Mouse (Mus musculus): ENCODE measurements around the gene Hgd. TPM values are rescaled to one million over a fixed set of nuclear protein-coding genes. Genes with fewer than 3 reads are reported as not detected.

Gene Hgd
- polyA plus RNA-seq, 1 experiment from 2014 or later, result 0.53 TPM

DNA sequence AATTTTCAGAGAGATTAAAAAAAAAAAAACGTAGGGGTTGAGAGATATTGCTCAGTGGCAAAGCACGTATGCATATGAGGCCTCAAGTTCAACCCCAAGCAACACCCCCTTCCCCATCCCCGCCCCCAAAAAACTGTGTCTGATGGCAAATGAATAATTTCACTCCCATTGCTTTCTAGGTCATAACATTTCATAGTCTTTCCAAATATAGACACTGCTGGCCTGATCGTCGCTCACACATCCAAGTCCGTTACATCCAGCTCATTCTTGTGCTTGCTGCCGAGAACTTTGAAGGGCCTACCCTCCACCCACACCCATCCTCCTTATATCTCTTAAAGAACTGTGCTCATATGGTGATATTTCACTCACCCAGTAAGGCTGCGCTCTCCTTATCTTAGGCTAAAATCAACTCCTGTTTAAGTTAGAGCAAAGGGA lies 5.2 kb downstream of the Hgd start:
- Histone ChIP-seq H3K27ac (ENCODE audit: low read depth, low read length) (no peak overlapping the region), H3K9me3 (ENCODE audit: control insufficient read depth, low read length) (no peaks in the 10 kb centered on the region), H3K9ac (ENCODE audit: low read depth, low read length) (no peak overlapping the region), H3K4me3 (ENCODE audit: low read length) (no peak overlapping the region), H3K4me2 (replicated peaks; ENCODE audit: low read depth, low read length) (no peak overlapping the region), H3K4me1 (ENCODE audit: control insufficient read depth, insufficient read depth, low read length) (0 out of 2 replicates have a peak, but pooled peaks cover 5% of the 10 kb centered on the region), H3K36me3 (ENCODE audit: control insufficient read depth, insufficient read depth, low read length) (no peaks in the 10 kb centered on the region), H3K27me3 (ENCODE audit: control insufficient read depth, insufficient read depth, low read length) (no peaks in the 10 kb centered on the region)
- 70% methylated on average over 8 of the region's 8 CpGs for WGBS
- 0 out of 2 replicates have a peak, but pooled peaks have one; percentile 16 for ATAC-seq (ENCODE audit: low FRiP score, low TSS enrichment)

DNA sequence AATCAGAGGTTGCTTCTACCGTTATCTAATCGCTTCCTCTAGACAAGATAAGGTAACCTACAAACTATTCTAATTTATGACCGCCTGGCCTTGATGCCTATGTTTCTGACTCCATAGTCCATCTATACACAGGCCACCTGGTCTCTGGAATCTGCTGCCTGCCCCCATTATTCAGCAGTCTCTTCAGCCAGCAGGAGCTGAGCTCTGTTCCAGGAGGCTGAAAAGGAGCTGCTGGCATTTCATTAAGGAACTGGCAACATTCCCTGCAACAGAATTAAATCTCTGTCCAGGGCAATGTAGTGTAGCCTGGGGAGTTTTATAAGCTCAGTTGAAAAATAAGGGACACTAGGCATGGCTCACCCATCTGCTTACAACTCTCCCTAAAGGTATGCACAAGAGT lies 11.0 kb downstream of the Hgd start:
- no peak overlapping the region for H3K4me2 ChIP-seq (replicated peaks; ENCODE audit: low read depth, low read length)
- H3K27ac ChIP-seq (ENCODE audit: low read depth, low read length), result no peak overlapping the region
- H3K36me3 ChIP-seq (ENCODE audit: control insufficient read depth, insufficient read depth, low read length), result no peaks in the 10 kb centered on the region
- H3K27me3 ChIP-seq (ENCODE audit: control insufficient read depth, insufficient read depth, low read length), result no peaks in the 10 kb centered on the region
- no peaks in the 10 kb centered on the region for H3K9me3 ChIP-seq (ENCODE audit: control insufficient read depth, low read length)
- no peak overlapping the region for H3K4me3 ChIP-seq (ENCODE audit: low read length)
- 84% methylated on average over 3 of the region's 3 CpGs for WGBS
- no peaks in the 10 kb centered on the region for H3K4me1 ChIP-seq (ENCODE audit: control insufficient read depth, insufficient read depth, low read length)
- no peak overlapping the region for H3K9ac ChIP-seq (ENCODE audit: low read depth, low read length)
- no peak for ATAC-seq (ENCODE audit: low FRiP score, low TSS enrichment)

DNA sequence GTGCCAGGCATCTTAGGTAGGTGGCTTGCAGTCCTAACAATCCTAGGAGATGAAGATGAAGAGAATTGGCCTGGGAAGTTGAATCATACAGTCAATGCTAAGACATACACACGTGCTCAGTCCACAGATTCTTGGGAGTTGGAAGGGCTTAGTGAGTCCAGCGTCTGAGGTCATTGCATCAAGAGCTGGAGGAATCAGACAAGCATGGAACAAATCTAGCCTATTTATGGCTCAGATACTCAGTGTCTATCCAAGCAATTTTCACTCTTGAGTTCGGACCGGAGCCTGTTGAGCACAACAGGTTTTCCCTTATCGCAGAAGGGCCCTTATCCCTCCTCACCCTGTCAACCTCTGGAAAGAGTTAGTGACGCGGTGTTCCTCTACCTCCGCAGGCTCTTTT lies 11.6 kb downstream of the Hgd start:
- Histone ChIP-seq H3K36me3 (ENCODE audit: control insufficient read depth, insufficient read depth, low read length) (no peaks in the 10 kb centered on the region), H3K27ac (ENCODE audit: low read depth, low read length) (no peak overlapping the region), H3K4me2 (replicated peaks; ENCODE audit: low read depth, low read length) (no peak overlapping the region), H3K9me3 (ENCODE audit: control insufficient read depth, low read length) (no peaks in the 10 kb centered on the region), H3K27me3 (ENCODE audit: control insufficient read depth, insufficient read depth, low read length) (no peaks in the 10 kb centered on the region), H3K4me3 (ENCODE audit: low read length) (no peak overlapping the region), H3K4me1 (ENCODE audit: control insufficient read depth, insufficient read depth, low read length) (no peaks in the 10 kb centered on the region), H3K9ac (ENCODE audit: low read depth, low read length) (no peak overlapping the region)
- 90% methylated on average over 8 of the region's 8 CpGs for WGBS
- ATAC-seq (ENCODE audit: low FRiP score, low TSS enrichment), result no peak

DNA sequence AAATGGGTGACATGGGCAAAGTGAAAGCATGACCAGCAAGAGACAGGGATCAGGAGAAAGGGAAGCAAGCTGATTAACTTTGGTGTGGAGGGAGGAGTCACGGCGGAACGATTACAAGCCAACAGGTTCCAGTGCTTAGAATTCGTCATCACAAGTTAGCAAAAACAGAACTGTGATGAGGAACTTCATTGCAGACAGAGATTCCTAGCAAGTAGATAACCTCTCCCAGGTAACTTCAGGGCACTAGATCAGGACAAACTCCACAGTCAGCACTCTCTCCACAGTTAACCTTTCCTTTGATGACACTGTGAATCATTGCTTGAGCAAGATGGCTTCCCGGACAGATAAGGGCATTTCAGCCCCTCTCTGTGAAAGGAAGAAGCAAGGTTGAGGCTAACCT lies 17.5 kb downstream of the Hgd start:
- H3K4me3 ChIP-seq (ENCODE audit: low read length), result no peak overlapping the region
- WGBS, result 75% methylated on average over 5 of the region's 5 CpGs
- H3K4me2 ChIP-seq (replicated peaks; ENCODE audit: low read depth, low read length), result no peak overlapping the region
- H3K27me3 ChIP-seq (ENCODE audit: control insufficient read depth, insufficient read depth, low read length), result no peaks in the 10 kb centered on the region
- no peaks in the 10 kb centered on the region for H3K36me3 ChIP-seq (ENCODE audit: control insufficient read depth, insufficient read depth, low read length)
- no peak overlapping the region for H3K9ac ChIP-seq (ENCODE audit: low read depth, low read length)
- H3K9me3 ChIP-seq (ENCODE audit: control insufficient read depth, low read length), result no peaks in the 10 kb centered on the region
- H3K4me1 ChIP-seq (ENCODE audit: control insufficient read depth, insufficient read depth, low read length), result no peaks in the 10 kb centered on the region
- ATAC-seq (ENCODE audit: low FRiP score, low TSS enrichment), result no peak
- H3K27ac ChIP-seq (ENCODE audit: low read depth, low read length), result no peak overlapping the region

DNA sequence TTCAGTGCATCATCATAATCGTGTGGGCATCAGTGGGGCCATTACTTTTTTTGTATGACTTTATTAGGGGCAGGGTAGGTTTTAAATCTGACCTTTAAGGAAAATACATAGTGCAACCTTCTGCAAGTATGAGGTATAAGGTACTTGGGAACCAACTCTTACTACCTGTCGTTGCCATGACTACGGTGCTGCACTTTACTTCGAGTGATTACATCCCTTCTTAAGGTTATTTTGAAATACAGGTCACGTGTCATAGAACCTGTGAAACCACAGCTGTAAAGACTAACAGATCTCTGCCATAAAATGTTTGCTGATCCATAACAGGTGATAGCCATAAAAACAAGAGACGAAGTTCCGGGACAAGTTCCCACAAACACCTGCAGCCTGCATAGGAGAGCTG lies 18.5 kb downstream of the Hgd start:
- no peak for ATAC-seq (ENCODE audit: low FRiP score, low TSS enrichment)
- 79% methylated on average over 7 of the region's 7 CpGs for WGBS

DNA sequence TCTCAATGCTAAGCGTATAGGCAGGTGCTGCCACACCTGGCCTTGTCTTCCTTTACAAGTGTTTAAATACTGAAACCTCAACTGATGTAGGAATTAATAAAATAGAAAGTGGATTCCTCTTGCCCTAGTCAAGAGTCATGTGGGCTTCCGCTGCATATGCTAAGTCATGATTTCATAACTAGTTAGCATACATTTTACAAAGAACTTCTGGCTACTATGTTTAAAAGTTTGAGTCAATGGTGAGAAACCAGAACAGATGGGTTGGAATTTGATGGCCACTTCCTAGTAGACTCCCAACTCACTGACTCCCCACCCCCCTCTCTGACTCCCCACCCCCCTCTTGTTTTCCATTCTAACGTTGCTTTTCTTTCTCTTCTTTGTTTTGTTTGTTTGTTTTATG lies 19.4 kb downstream of the Hgd start:
- Histone ChIP-seq H3K4me2 (replicated peaks; ENCODE audit: low read depth, low read length) (no peak overlapping the region), H3K4me3 (ENCODE audit: low read length) (no peak overlapping the region)
- 85% methylated on average over 3 of the region's 3 CpGs for WGBS

More for the DNA sequence above, 18.5 kb downstream of the Hgd start:
- Histone ChIP-seq H3K36me3 (ENCODE audit: control insufficient read depth, insufficient read depth, low read length) (no peaks in the 10 kb centered on the region), H3K9ac (ENCODE audit: low read depth, low read length) (no peak overlapping the region), H3K4me1 (ENCODE audit: control insufficient read depth, insufficient read depth, low read length) (no peaks in the 10 kb centered on the region), H3K4me3 (ENCODE audit: low read length) (no peak overlapping the region), H3K4me2 (replicated peaks; ENCODE audit: low read depth, low read length) (no peak overlapping the region), H3K9me3 (ENCODE audit: control insufficient read depth, low read length) (no peaks in the 10 kb centered on the region), H3K27ac (ENCODE audit: low read depth, low read length) (no peak overlapping the region), H3K27me3 (ENCODE audit: control insufficient read depth, insufficient read depth, low read length) (no peaks in the 10 kb centered on the region)

DNA sequence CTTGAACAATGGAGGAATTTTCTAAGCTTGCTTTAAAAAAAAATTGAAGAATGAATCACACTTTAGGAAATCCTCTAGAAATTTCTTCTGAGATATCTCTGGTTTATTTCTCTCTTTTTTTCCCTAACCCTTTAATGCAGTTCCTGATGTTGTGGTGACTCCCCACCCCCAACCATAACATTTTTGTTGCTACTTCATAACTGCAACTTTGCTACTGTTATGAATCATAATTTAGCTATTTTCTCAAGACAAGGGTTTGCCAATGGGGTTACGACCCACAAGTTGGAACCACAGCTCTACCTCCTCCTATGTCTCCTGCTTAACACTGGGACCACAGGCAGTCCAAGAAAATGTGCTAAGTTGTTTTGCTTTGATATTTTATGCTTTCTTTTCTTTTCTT lies 23.5 kb downstream of the Hgd start:
- no peaks in the 10 kb centered on the region for H3K27me3 ChIP-seq (ENCODE audit: control insufficient read depth, insufficient read depth, low read length)

More for the DNA sequence above, 19.4 kb downstream of the Hgd start:
- Histone ChIP-seq H3K36me3 (ENCODE audit: control insufficient read depth, insufficient read depth, low read length) (no peaks in the 10 kb centered on the region), H3K9me3 (ENCODE audit: control insufficient read depth, low read length) (no peaks in the 10 kb centered on the region), H3K27me3 (ENCODE audit: control insufficient read depth, insufficient read depth, low read length) (no peaks in the 10 kb centered on the region), H3K4me1 (ENCODE audit: control insufficient read depth, insufficient read depth, low read length) (no peaks in the 10 kb centered on the region), H3K9ac (ENCODE audit: low read depth, low read length) (no peak overlapping the region), H3K27ac (ENCODE audit: low read depth, low read length) (no peak overlapping the region)
- ATAC-seq (ENCODE audit: low FRiP score, low TSS enrichment), result no peak

DNA sequence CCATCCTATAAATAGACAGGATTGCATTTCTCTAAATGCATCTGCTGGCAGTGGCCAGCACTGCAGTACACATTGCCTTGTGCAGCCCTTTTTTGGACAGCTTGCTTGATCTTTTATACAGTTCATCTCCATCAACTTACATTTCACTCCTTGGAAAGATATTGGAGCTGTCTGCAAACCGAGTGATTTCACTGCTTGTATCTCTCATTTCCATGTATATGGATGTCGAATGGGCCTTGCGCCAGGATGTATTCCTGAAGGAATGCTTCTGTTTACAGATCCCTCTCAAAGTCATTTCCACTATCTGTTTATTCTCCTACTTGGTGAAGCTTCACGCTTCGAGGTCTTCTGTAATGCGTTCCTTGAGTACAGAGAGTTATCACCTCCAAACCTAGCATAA lies 24.3 kb downstream of the Hgd start:
- H3K4me2 ChIP-seq (replicated peaks; ENCODE audit: low read depth, low read length), result no peak overlapping the region

More for the DNA sequence above, 23.5 kb downstream of the Hgd start:
- Histone ChIP-seq H3K4me1 (ENCODE audit: control insufficient read depth, insufficient read depth, low read length) (no peaks in the 10 kb centered on the region), H3K9ac (ENCODE audit: low read depth, low read length) (no peak overlapping the region), H3K27ac (ENCODE audit: low read depth, low read length) (no peak overlapping the region), H3K4me2 (replicated peaks; ENCODE audit: low read depth, low read length) (no peak overlapping the region), H3K9me3 (ENCODE audit: control insufficient read depth, low read length) (no peaks in the 10 kb centered on the region), H3K36me3 (ENCODE audit: control insufficient read depth, insufficient read depth, low read length) (no peaks in the 10 kb centered on the region), H3K4me3 (ENCODE audit: low read length) (no peak overlapping the region)
- no peak for ATAC-seq (ENCODE audit: low FRiP score, low TSS enrichment)
- WGBS, result 97% methylated on average over 1 of the region's 1 CpGs

DNA sequence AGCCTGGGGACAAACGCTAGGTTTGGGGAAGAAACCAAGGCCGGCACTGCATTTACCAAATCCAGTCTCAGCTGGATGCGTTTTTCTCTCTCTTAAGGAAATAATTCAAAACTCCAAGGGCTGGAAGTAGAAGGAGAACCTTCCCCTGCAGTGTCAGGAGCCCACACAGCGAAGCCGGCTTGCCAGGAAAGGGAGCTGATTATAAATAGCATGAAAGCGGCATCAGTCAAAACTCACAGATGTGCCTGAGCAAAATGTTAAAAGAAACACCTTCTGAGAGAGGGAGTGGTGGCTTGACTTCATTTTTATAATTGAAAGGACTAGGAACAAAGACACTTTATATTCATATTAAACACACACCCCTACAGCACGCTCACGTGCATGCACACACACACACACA lies 30.4 kb downstream of the Hgd start:
- 88% methylated on average over 8 of the region's 8 CpGs for WGBS
- no peaks in the 10 kb centered on the region for H3K27me3 ChIP-seq (ENCODE audit: control insufficient read depth, insufficient read depth, low read length)

More for the DNA sequence above, 24.3 kb downstream of the Hgd start:
- no peaks in the 10 kb centered on the region for H3K4me1 ChIP-seq (ENCODE audit: control insufficient read depth, insufficient read depth, low read length)
- H3K36me3 ChIP-seq (ENCODE audit: control insufficient read depth, insufficient read depth, low read length), result no peaks in the 10 kb centered on the region
- no peak for ATAC-seq (ENCODE audit: low FRiP score, low TSS enrichment)
- no peaks in the 10 kb centered on the region for H3K27me3 ChIP-seq (ENCODE audit: control insufficient read depth, insufficient read depth, low read length)
- no peak overlapping the region for H3K27ac ChIP-seq (ENCODE audit: low read depth, low read length)
- no peaks in the 10 kb centered on the region for H3K9me3 ChIP-seq (ENCODE audit: control insufficient read depth, low read length)
- no peak overlapping the region for H3K4me3 ChIP-seq (ENCODE audit: low read length)
- H3K9ac ChIP-seq (ENCODE audit: low read depth, low read length), result no peak overlapping the region
- WGBS, result 86% methylated on average over 6 of the region's 6 CpGs

More for the DNA sequence above, 30.4 kb downstream of the Hgd start:
- no peak for ATAC-seq (ENCODE audit: low FRiP score, low TSS enrichment)
- Histone ChIP-seq H3K4me3 (ENCODE audit: low read length) (no peak overlapping the region), H3K4me1 (ENCODE audit: control insufficient read depth, insufficient read depth, low read length) (no peaks in the 10 kb centered on the region), H3K4me2 (replicated peaks; ENCODE audit: low read depth, low read length) (no peak overlapping the region), H3K27ac (ENCODE audit: low read depth, low read length) (no peak overlapping the region), H3K9me3 (ENCODE audit: control insufficient read depth, low read length) (no peaks in the 10 kb centered on the region), H3K9ac (ENCODE audit: low read depth, low read length) (no peak overlapping the region), H3K36me3 (ENCODE audit: control insufficient read depth, insufficient read depth, low read length) (no peaks in the 10 kb centered on the region)

Data from kidney, embryonic 14.5 days (tissue).